Mouse (Mus musculus) heart, adult 2 months (tissue): Measurements from ENCODE around the gene Bmp6.

Source experiments
- CTCF ChIP-seq: fragments of 200-600 bp; IDR thresholded peaks from 2 replicates; pipeline ENCODE4 v1.8.1; 2022; ENCODE audit warnings: antibody characterized with exemption, mild to moderate bottlenecking, moderate library complexity
- EP300 ChIP-seq: fragments of 200-500 bp; IDR thresholded peaks from 2 replicates; pipeline ENCODE4 v1.6.1; 2011; ENCODE audit warnings: low read depth, low read length, control low read depth; ENCODE audit not compliant: insufficient read depth
- POLR2A ChIP-seq: fragments of 200-500 bp; IDR thresholded peaks from 2 replicates; pipeline ENCODE4 v1.6.1; 2011; ENCODE audit warnings: mild to moderate bottlenecking, low read depth, low read length, control low read depth; ENCODE audit not compliant: insufficient read depth

GRCm38 (mm10) chr13:38425294-38425693, 80.4 kb downstream of the Bmp6 start:
- TF ChIP-seq POLR2A (no peak), EP300 (no peak), CTCF (no peak)
